Mouse (Mus musculus): ENCODE measurements around the gene Usp17lc. TPM values are rescaled to one million over a fixed set of nuclear protein-coding genes. Genes with fewer than 3 reads are reported as not detected.

Usp17lc gene
- polyA plus RNA-seq (2017; shearing (Covaris generic)) = not detected

GRCm38 (mm10) chr7:103414772-103415171, at the start of gene Usp17lc:
Gene Usp17lc, plus strand, starts transcription at chr7:103415072.

GRCm38 (mm10) chr7:103386077-103386476, 28.8 kb upstream of the Usp17lc start, which contains the start of gene Olfr603:
Gene Olfr603, minus strand, starts transcription at chr7:103386177.

GRCm38 (mm10) chr7:103445339-103445738, 30.5 kb downstream of the Usp17lc start, which contains the start of gene Olfr605:
Gene Olfr605, minus strand, starts transcription at chr7:103445439.

GRCm38 (mm10) chr7:103448746-103449145, 33.9 kb downstream of the Usp17lc start, which contains the start of gene Olfr606:
Gene Olfr606, plus strand, starts transcription at chr7:103449046.

Other genes starting within 250 kb of the Usp17lc start
- 0.11 TPM for gene Olfr591, start 236.7 kb upstream of the Usp17lc start, polyA plus RNA-seq (2017; shearing (Covaris generic))
- gene Olfr592, start 230.3 kb upstream of the Usp17lc start, polyA plus RNA-seq (2017; shearing (Covaris generic)) = 0.06 TPM
- gene Olfr593, start 203.2 kb upstream of the Usp17lc start, polyA plus RNA-seq (2017; shearing (Covaris generic)) = not detected
- gene Olfr594, start 198.1 kb upstream of the Usp17lc start, polyA plus RNA-seq (2017; shearing (Covaris generic)) = 0.12 TPM
- gene Usp17ld, start 162.6 kb upstream of the Usp17lc start, polyA plus RNA-seq (2017; shearing (Covaris generic)) = not detected
- 0.27 TPM for gene Olfr596, start 109.4 kb upstream of the Usp17lc start, polyA plus RNA-seq (2017; shearing (Covaris generic))
- gene Olfr597, start 98.8 kb upstream of the Usp17lc start, polyA plus RNA-seq (2017; shearing (Covaris generic)) = not detected
- gene Olfr598, start 91.5 kb upstream of the Usp17lc start, polyA plus RNA-seq (2017; shearing (Covaris generic)) = not detected
- gene Olfr599, start 79.2 kb upstream of the Usp17lc start, polyA plus RNA-seq (2017; shearing (Covaris generic)) = not detected
- gene Olfr600, start 65.4 kb upstream of the Usp17lc start, polyA plus RNA-seq (2017; shearing (Covaris generic)) = not detected
- gene Olfr601, start 52.4 kb upstream of the Usp17lc start, polyA plus RNA-seq (2017; shearing (Covaris generic)) = not detected
- gene Olfr603, start 28.9 kb upstream of the Usp17lc start, polyA plus RNA-seq (2017; shearing (Covaris generic)) = not detected
- not detected for gene Olfr605, start 30.4 kb downstream of the Usp17lc start, polyA plus RNA-seq (2017; shearing (Covaris generic))
- not detected for gene Olfr606, start 34.0 kb downstream of the Usp17lc start, polyA plus RNA-seq (2017; shearing (Covaris generic))
- gene Olfr607, start 49.1 kb downstream of the Usp17lc start, polyA plus RNA-seq (2017; shearing (Covaris generic)) = 0.09 TPM
- not detected for gene Olfr608, start 54.8 kb downstream of the Usp17lc start, polyA plus RNA-seq (2017; shearing (Covaris generic))
- gene Olfr609, start 83.0 kb downstream of the Usp17lc start, polyA plus RNA-seq (2017; shearing (Covaris generic)) = not detected
- gene Olfr610, start 97.0 kb downstream of the Usp17lc start, polyA plus RNA-seq (2017; shearing (Covaris generic)) = not detected
- not detected for gene Olfr611, start 105.8 kb downstream of the Usp17lc start, polyA plus RNA-seq (2017; shearing (Covaris generic))
- not detected for gene Olfr612, start 127.6 kb downstream of the Usp17lc start, polyA plus RNA-seq (2017; shearing (Covaris generic))
- gene Olfr613, start 133.0 kb downstream of the Usp17lc start, polyA plus RNA-seq (2017; shearing (Covaris generic)) = not detected
- not detected for gene Olfr615, start 141.0 kb downstream of the Usp17lc start, polyA plus RNA-seq (2017; shearing (Covaris generic))
- not detected for gene Olfr616, start 154.1 kb downstream of the Usp17lc start, polyA plus RNA-seq (2017; shearing (Covaris generic))
- not detected for gene Olfr617, start 158.0 kb downstream of the Usp17lc start, polyA plus RNA-seq (2017; shearing (Covaris generic))
- gene Olfr618, start 175.0 kb downstream of the Usp17lc start, polyA plus RNA-seq (2017; shearing (Covaris generic)) = not detected
- not detected for gene Olfr619, start 185.5 kb downstream of the Usp17lc start, polyA plus RNA-seq (2017; shearing (Covaris generic))
- not detected for gene Olfr620, start 197.5 kb downstream of the Usp17lc start, polyA plus RNA-seq (2017; shearing (Covaris generic))
- gene Olfr622, start 227.6 kb downstream of the Usp17lc start, polyA plus RNA-seq (2017; shearing (Covaris generic)) = not detected
- not detected for gene Olfr623, start 248.6 kb downstream of the Usp17lc start, polyA plus RNA-seq (2017; shearing (Covaris generic))

Measured in effector memory CD4-positive, alpha-beta T cell, adult 5 months (primary cell).